Mouse (Mus musculus) E14TG2a.4 (cell line): ENCODE measurements around the gene Eva1c.

Experiments
- H3K27me3 ChIP-seq: 2 replicates; pipeline ENCODE4 v1.6.1; 2014; ENCODE audit warnings: low read length, control low read depth; ENCODE audit not compliant: insufficient read depth
- H3K36me3 ChIP-seq: 2 replicates; pipeline ENCODE4 v1.6.1; 2014; ENCODE audit warnings: low read length, control low read depth; ENCODE audit not compliant: insufficient read depth
- H3K4me1 ChIP-seq: replicated peaks from 2 replicates; pipeline ENCODE4 v1.6.1; 2014; ENCODE audit warnings: low read depth, low read length, control low read depth
- H3K4me3 ChIP-seq: replicated peaks from 2 replicates; pipeline ENCODE4 v1.5.1; 2014; ENCODE audit warnings: mild to moderate bottlenecking, low read length
- H3K9me3 ChIP-seq: 2 replicates; pipeline ENCODE4 v1.6.1; 2014; ENCODE audit warnings: low read length, control low read depth
- CTCF ChIP-seq: conservative IDR thresholded peaks from 2 replicates; pipeline ENCODE4 v1.5.1; 2014; ENCODE audit warnings: low read length
- NANOG ChIP-seq: IDR thresholded peaks from 2 replicates; pipeline ENCODE4 v1.6.1; 2014; ENCODE audit warnings: borderline replicate concordance, low read length, mixed read lengths
- POU5F1 ChIP-seq: IDR thresholded peaks from 2 replicates; pipeline ENCODE4 v1.6.1; 2014; ENCODE audit warnings: low read length, borderline replicate concordance

Gene Eva1c

DNA sequence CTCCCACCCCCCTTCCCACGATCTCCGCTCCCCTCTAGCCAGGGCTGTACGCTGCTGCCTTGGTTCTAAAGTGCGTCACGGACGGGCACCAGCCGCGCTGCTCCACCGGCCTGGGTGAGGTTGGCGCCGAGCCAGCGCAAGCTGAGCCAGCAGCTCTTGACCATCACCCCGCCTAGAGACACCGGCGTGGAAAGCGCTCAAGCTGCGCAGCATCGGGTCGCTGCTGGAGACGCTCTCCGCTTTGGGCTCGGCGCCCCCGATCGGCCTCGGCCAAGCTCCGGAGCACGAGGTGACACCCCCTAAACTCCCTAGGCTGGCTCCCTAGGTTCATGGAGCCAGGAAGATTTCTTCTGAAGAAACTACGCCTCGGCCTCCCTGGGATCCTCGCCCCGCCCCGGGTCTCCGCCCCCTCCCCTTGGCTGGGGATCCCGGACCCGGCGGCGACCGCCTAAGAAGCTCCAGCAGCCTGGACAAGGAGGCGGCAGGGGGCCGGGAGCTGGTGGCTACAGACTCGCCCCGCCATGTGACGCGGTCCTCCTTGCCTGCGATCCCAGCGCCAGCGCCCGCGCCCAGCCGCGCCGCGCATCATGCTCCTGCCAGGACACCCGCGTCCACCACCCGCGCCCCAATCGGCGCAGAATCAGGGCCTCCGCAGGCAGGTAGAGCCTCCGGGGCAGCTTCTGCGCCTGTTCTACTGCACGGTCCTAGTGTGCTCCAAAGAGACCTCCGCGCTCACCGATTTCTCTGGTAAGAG, 4.3 kb downstream of the Eva1c start:
- TF ChIP-seq NANOG, result no peak
- TF ChIP-seq POU5F1, result no peak
- TF ChIP-seq CTCF, result no peak
- Histone ChIP-seq H3K27me3 (peaks cover 79% of the 10 kb centered on the region), H3K9me3 (no peaks in the 10 kb centered on the region), H3K36me3 (no peaks in the 10 kb centered on the region), H3K4me3 (peak overlapping the region; percentile 82), H3K4me1 (peaks cover 15% of the 10 kb centered on the region)

DNA sequence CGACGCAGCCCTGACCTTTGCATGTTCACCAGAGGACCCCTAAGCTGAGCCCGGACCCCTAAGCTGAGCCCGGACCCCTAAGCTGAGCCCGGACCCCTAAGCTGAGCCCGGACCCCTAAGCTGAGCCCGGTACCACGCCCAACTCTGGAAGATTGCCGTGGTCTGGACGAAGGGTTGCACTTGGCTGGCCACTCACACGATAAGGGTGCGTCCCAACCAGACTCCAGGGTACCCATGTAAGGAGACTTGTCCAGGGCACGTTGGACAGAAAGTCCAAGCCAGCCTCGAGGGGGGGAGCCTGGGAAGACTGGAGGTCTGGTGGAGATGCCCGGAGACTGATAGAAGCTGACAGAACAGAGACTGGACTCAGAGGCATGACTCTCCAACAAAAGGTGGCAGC, 5.2 kb downstream of the Eva1c start:
- no peaks in the 10 kb centered on the region for H3K36me3 ChIP-seq
- no peak for TF ChIP-seq NANOG
- no peak for TF ChIP-seq CTCF
- TF ChIP-seq POU5F1, result no peak
- peaks cover 15% of the 10 kb centered on the region for H3K4me1 ChIP-seq
- H3K4me3 ChIP-seq, result peak overlapping the region; percentile 82; the same call in 1 of the 2 replicates
- H3K27me3 ChIP-seq, result peaks cover 79% of the 10 kb centered on the region
- no peaks in the 10 kb centered on the region for H3K9me3 ChIP-seq

DNA sequence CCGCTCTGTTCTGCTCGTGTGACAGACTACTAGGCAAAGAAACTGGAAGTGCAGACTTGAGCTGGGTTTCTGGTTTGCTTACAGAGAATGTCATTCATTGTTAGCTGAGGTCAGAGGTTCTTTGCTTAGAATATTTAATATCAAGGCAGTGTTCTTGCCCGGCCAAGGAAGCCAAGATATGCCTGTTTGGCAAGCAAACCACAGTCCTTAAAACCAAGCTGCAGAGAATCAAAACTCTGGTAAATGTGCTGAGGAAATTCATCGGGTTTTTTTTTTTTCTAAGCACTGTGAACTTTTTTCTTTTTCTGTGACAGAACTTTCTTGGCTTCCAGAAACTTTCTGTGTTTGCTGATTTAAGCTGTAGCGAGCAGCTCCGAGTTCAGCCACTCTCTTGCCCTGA, 6.0 kb downstream of the Eva1c start:
- TF ChIP-seq CTCF (no peak), POU5F1 (no peak), NANOG (no peak)
- Histone ChIP-seq H3K36me3 (no peaks in the 10 kb centered on the region), H3K9me3 (no peaks in the 10 kb centered on the region), H3K27me3 (peaks cover 81% of the 10 kb centered on the region), H3K4me3 (no peak overlapping the region), H3K4me1 (peaks cover 15% of the 10 kb centered on the region)

DNA sequence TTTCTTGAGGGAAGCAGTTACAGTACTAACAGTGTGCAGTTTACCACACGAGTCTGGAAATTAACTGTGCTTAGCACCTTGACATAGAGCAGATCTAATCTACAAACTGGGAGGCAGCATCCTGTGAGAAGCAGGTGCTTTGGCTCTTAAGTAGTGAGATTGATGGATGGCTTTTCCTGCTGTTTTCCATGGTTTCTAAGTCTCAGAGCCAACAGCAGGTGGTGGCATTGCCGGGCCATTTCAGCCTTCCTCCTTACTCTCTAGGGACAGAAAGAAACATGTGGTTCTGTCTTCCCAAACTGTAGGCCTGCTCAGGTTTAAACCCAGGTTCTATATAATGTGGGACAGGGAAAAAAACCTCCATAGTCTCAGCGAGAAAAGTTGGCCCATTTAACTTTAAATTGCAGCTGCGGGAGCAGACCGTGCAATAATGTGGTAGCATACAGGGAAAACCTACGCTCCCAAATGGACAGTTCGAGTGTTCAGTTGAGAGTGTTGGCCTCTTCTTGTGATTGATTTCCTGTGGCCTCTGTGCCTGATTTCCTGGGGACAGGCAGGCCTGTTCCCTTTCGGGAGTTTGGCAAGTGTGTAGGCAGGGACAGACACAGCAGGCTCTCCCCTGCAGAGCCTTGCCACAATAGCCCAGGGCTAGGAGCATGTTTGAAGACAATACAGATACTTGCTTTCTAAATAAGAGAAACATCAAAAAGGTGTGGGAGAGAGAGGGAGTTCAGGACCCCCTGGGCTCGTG, 6.7 kb downstream of the Eva1c start:
- H3K27me3 ChIP-seq, result peaks cover 74% of the 10 kb centered on the region
- H3K4me3 ChIP-seq, result no peak overlapping the region
- H3K4me1 ChIP-seq, result peaks cover 15% of the 10 kb centered on the region
- H3K9me3 ChIP-seq, result no peaks in the 10 kb centered on the region
- TF ChIP-seq NANOG (no peak), CTCF (no peak), POU5F1 (no peak)
- no peaks in the 10 kb centered on the region for H3K36me3 ChIP-seq

DNA sequence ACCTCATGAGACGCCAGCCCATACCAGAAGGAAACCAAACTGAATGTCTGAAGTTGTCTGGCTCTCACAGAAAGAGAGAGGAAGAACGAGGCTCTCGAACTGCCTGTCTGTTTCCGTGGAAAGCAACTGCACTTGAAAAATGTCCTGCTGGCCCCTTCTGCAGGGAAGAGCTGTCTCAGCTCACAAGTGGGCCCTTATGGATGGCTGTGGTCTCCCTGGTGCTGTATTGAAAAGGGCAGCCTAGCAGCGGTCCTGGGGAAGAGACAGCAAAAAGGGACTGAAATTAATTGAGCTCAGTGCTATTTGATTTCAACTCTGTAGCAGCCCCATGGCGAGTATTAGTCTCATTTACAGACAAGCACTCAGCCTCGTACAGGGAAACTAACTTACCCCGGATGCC, 10.9 kb downstream of the Eva1c start:
- no peaks in the 10 kb centered on the region for H3K4me1 ChIP-seq

DNA sequence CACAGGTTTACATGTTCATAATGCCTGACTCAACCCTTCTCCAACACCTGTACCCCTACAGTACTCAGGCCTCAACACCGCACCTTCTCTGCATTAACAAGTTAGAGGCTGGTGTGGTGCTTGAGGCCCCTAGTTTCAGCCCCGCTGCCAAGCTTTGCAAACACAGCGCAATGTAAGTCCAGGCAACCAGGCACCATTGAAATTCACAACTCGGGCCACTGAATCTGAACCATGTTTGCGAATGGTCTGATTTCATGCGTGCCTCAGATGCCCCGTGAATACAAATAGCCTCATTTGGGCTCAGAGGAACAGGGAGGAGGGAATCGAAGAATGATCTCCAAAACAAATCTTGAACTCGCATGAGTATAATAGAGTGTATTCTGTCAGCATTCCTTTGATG, 15.6 kb downstream of the Eva1c start:
- Histone ChIP-seq H3K27me3 (peaks cover 42% of the 10 kb centered on the region), H3K9me3 (no peaks in the 10 kb centered on the region), H3K4me1 (no peaks in the 10 kb centered on the region), H3K36me3 (no peaks in the 10 kb centered on the region), H3K4me3 (no peak overlapping the region)
- TF ChIP-seq CTCF (no peak), NANOG (no peak), POU5F1 (no peak)

More for the DNA sequence above, 10.9 kb downstream of the Eva1c start:
- no peaks in the 10 kb centered on the region for H3K36me3 ChIP-seq
- H3K9me3 ChIP-seq, result no peaks in the 10 kb centered on the region
- no peak overlapping the region for H3K4me3 ChIP-seq
- no peak for TF ChIP-seq CTCF
- TF ChIP-seq NANOG, result no peak
- no peak for TF ChIP-seq POU5F1
- peaks cover 52% of the 10 kb centered on the region for H3K27me3 ChIP-seq

DNA sequence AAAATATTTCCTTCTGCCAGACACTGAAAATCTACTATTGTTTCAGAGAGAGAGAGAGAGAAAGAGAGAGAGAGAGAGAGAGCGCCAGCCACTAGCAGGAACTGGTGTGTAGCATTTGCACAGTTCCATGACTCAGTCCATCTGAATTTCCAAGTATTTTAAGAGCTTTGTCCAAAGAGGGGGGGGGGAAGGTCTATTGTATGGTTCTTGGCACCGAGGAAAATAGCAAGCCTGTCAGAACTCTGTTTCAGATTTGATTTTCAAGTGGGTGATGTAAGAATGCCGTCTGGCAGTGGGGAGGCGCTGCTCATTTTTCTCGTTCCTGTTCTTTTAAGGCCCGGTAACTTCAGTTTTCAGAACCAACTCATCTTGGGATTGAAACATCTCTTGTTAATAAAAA, 18.5 kb downstream of the Eva1c start:
- Histone ChIP-seq H3K4me3 (no peak overlapping the region), H3K36me3 (no peaks in the 10 kb centered on the region), H3K27me3 (peaks cover 52% of the 10 kb centered on the region), H3K4me1 (peaks cover 18% of the 10 kb centered on the region), H3K9me3 (no peaks in the 10 kb centered on the region)
- TF ChIP-seq CTCF, result no peak
- no peak for TF ChIP-seq POU5F1
- TF ChIP-seq NANOG, result no peak

DNA sequence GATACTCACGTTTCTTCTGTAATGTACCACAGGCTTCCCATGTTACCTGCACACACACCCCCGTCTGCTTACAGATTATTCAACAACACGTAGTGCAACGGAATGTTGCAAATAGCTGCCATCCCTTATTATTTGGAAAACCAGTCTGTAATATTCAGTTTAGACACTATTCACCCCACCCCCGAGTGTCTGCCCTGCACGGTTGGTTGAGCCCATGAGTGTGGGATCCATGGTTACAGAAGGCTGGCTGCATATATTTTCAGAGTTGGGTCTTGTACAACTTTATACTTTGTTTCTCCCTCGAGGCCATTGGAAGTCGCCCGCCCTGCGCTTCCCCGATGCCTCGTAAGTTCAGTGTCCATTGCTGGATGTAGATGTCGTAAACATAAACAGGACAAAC, 19.1 kb downstream of the Eva1c start:
- Histone ChIP-seq H3K4me1 (peaks cover 18% of the 10 kb centered on the region), H3K27me3 (peaks cover 52% of the 10 kb centered on the region), H3K9me3 (no peaks in the 10 kb centered on the region), H3K36me3 (no peaks in the 10 kb centered on the region), H3K4me3 (no peak overlapping the region)
- TF ChIP-seq NANOG, result no peak
- no peak for TF ChIP-seq CTCF
- TF ChIP-seq POU5F1, result no peak
